Mouse (Mus musculus): ENCODE measurements around the gene Foxj1. TPM values are rescaled to one million over a fixed set of nuclear protein-coding genes. Genes with fewer than 3 reads are reported as not detected.

The Foxj1 gene
- total and polyA plus RNA-seq, 2 experiments from 2014 or later: 12.1 to 37.5 TPM

DNA sequence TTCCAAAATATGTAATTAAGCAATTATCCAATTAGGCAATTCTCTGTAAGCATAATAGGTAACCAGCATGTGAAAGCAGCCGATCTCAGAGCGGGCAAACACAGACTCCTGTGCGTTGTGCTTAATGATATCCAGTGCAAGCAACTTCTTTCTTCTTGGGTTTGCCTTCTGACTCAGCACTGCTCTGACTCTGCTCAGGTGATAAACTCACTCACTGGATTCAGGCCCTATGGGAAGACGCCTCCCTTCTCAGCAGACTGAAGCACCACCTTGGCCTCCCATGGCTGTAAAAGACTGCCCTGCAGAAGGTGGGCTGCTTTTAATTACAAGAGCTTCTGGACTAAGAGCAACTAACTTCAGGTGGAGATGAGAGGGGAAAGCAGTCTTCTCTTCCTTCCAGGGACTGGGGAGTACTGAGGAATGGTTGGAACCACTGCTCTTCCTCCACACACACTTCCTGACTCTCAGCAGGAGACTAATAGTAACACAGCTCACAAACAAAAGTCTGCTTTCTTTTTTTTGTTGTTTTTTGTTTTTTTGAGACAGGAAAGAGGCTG, 36.8 kb upstream of the Foxj1 start:
- no peak overlapping the region for H3K4me3 ChIP-seq (ENCODE audit: low read depth, low read length)
- H3K4me1 ChIP-seq (ENCODE audit: insufficient read depth, low read length): no peaks in the 10 kb centered on the region
- no peak for DNase-seq (ENCODE audit: low spot score)

DNA sequence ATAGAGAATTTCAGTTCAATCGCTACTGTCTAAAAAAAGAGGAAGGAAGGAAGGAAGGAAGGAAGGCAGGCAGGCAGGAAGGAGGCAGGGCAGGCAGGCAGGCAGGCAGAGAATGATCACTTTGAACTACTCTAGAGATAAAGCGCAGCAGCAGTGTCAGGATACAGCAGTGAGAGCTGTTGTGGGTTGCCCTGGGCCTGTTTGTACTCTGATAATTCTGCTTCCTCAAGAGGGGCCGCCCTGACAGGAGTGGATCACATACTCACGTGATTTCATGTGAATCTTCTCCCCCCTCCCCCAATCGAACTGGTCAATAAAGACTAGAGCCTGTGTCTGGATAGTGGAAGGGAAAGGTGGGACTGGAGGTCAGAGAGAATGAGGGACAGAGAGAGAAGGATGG, 34.4 kb upstream of the Foxj1 start:
- Histone ChIP-seq H3K4me3 (ENCODE audit: low read depth, low read length) (no peak overlapping the region), H3K9me3 (ENCODE audit: low read length) (no peaks in the 10 kb centered on the region), H3K27me3 (ENCODE audit: insufficient read depth, low read length) (no peaks in the 10 kb centered on the region), H3K36me3 (ENCODE audit: insufficient read depth, low read length) (0 out of 2 replicates have a peak, but pooled peaks cover 3% of the 10 kb centered on the region), H3K4me2 (ENCODE audit: low read depth, low read length, poor library complexity, severe bottlenecking) (no peak overlapping the region), H3K27ac (ENCODE audit: low read depth, low read length) (no peak overlapping the region), H3K4me1 (ENCODE audit: insufficient read depth, low read length) (no peaks in the 10 kb centered on the region), H3K9ac (replicated peaks; ENCODE audit: low read length, poor library complexity, severe bottlenecking) (no peak overlapping the region)
- DNase-seq (ENCODE audit: low spot score) (no peak), ATAC-seq (ENCODE audit: low FRiP score) (no peak)
- 71% methylated on average over 5 of the region's 5 CpGs for WGBS
- TF ChIP-seq CTCF (IDR thresholded peaks at IDR 0.05): no peak

More for the DNA sequence above, 36.8 kb upstream of the Foxj1 start:
- Histone ChIP-seq H3K27ac (ENCODE audit: low read depth, low read length) (no peak overlapping the region), H3K4me2 (ENCODE audit: low read depth, low read length, poor library complexity, severe bottlenecking) (no peak overlapping the region), H3K27me3 (ENCODE audit: insufficient read depth, low read length) (no peaks in the 10 kb centered on the region), H3K9me3 (ENCODE audit: low read length) (no peaks in the 10 kb centered on the region), H3K9ac (replicated peaks; ENCODE audit: low read length, poor library complexity, severe bottlenecking) (no peak overlapping the region), H3K36me3 (ENCODE audit: insufficient read depth, low read length) (0 out of 2 replicates have a peak, but pooled peaks cover 3% of the 10 kb centered on the region)
- no peak for TF ChIP-seq CTCF (IDR thresholded peaks at IDR 0.05)
- 87% methylated on average over 4 of the region's 4 CpGs for WGBS
- ATAC-seq (ENCODE audit: low FRiP score): no peak

DNA sequence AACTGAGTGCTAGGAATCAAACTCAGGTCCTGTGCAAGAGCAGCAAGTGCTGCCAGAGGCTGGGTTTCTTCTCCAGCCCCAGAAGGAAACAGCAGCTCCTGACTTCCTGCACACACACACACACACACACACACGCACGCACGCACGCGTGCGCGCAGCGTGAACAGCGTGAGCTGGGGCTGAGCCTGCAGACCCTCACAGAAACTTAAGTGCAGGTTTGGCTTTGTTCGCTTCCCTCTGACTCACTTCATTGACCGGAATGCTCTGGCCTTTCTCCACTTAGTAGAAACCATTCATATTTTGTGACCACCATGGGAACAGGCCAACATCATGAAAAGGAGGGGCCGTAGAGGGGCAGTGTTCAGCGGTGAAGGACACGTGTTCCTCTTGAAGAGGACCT, 33.9 kb upstream of the Foxj1 start:
- no peak for TF ChIP-seq CTCF (IDR thresholded peaks at IDR 0.05)
- no peak for ATAC-seq (ENCODE audit: low FRiP score)
- DNase-seq (ENCODE audit: low spot score): no peak
- Histone ChIP-seq H3K4me3 (ENCODE audit: low read depth, low read length) (no peak overlapping the region), H3K4me1 (ENCODE audit: insufficient read depth, low read length) (no peaks in the 10 kb centered on the region), H3K36me3 (ENCODE audit: insufficient read depth, low read length) (0 out of 2 replicates have a peak, but pooled peaks cover 3% of the 10 kb centered on the region), H3K9ac (replicated peaks; ENCODE audit: low read length, poor library complexity, severe bottlenecking) (no peak overlapping the region), H3K27ac (ENCODE audit: low read depth, low read length) (no peak overlapping the region), H3K4me2 (ENCODE audit: low read depth, low read length, poor library complexity, severe bottlenecking) (no peak overlapping the region), H3K9me3 (ENCODE audit: low read length) (no peaks in the 10 kb centered on the region), H3K27me3 (ENCODE audit: insufficient read depth, low read length) (no peaks in the 10 kb centered on the region)
- 90% methylated on average over 14 of the region's 14 CpGs for WGBS

DNA sequence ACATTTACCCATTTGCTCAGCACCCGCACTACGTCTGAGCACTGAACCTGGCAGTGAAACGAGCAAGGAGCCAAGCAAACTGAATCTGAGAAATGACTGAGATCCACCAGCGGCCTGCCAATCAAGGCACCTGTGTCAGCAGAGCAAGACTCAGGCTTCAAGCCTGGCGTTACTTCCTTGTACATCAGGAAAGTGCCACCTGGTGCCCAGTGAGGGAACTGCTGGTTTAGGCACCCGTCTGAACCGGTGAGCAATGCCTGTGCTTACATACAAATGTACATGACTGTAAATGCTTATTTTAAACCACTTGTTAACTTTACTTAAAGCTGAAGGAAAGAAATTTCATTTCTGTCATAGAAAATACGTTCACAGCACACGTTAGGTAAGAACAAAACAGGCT, 32.9 kb upstream of the Foxj1 start:
- H3K4me1 ChIP-seq (ENCODE audit: insufficient read depth, low read length): no peaks in the 10 kb centered on the region
- DNase-seq (ENCODE audit: low spot score) (peak; percentile 90), ATAC-seq (ENCODE audit: low FRiP score) (peak; percentile 66; the same call in 1 of the 2 replicates)
- WGBS: 22% methylated on average over 9 of the region's 9 CpGs
- H3K27ac ChIP-seq (ENCODE audit: low read depth, low read length): no peak overlapping the region
- H3K9ac ChIP-seq (replicated peaks; ENCODE audit: low read length, poor library complexity, severe bottlenecking): no peak overlapping the region
- no peaks in the 10 kb centered on the region for H3K36me3 ChIP-seq (ENCODE audit: insufficient read depth, low read length)
- H3K4me2 ChIP-seq (ENCODE audit: low read depth, low read length, poor library complexity, severe bottlenecking): no peak overlapping the region
- H3K4me3 ChIP-seq (ENCODE audit: low read depth, low read length): no peak overlapping the region
- no peaks in the 10 kb centered on the region for H3K9me3 ChIP-seq (ENCODE audit: low read length)
- TF ChIP-seq CTCF (IDR thresholded peaks at IDR 0.05): peak; percentile 93
- no peaks in the 10 kb centered on the region for H3K27me3 ChIP-seq (ENCODE audit: insufficient read depth, low read length)

DNA sequence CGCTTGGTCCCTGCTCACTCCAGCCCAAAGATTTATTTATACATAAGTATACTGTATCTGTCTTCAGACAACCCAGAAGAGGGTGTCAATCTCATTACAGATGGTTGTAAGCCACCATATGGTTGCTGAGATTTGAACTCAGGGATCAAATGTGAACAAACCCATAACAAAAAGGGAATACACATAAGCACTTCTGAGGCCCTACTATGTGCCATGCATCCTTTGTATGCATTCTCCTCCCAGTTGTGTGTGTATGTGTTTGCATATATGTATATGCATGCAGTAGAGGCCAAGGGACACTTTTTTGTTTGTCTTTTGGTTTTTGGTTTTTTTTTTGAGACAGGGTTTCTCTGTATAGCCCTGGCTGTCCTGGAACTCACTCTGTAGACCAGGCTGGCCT, 31.4 kb upstream of the Foxj1 start:
- Histone ChIP-seq H3K4me1 (ENCODE audit: insufficient read depth, low read length) (no peaks in the 10 kb centered on the region), H3K36me3 (ENCODE audit: insufficient read depth, low read length) (no peaks in the 10 kb centered on the region), H3K4me2 (ENCODE audit: low read depth, low read length, poor library complexity, severe bottlenecking) (no peak overlapping the region), H3K4me3 (ENCODE audit: low read depth, low read length) (no peak overlapping the region), H3K27ac (ENCODE audit: low read depth, low read length) (no peak overlapping the region), H3K27me3 (ENCODE audit: insufficient read depth, low read length) (no peaks in the 10 kb centered on the region), H3K9ac (replicated peaks; ENCODE audit: low read length, poor library complexity, severe bottlenecking) (no peak overlapping the region), H3K9me3 (ENCODE audit: low read length) (no peaks in the 10 kb centered on the region)
- no peak for DNase-seq (ENCODE audit: low spot score)
- 76% methylated on average over 1 of the region's 1 CpGs for WGBS
- ATAC-seq (ENCODE audit: low FRiP score): no peak
- TF ChIP-seq CTCF (IDR thresholded peaks at IDR 0.05): no peak

DNA sequence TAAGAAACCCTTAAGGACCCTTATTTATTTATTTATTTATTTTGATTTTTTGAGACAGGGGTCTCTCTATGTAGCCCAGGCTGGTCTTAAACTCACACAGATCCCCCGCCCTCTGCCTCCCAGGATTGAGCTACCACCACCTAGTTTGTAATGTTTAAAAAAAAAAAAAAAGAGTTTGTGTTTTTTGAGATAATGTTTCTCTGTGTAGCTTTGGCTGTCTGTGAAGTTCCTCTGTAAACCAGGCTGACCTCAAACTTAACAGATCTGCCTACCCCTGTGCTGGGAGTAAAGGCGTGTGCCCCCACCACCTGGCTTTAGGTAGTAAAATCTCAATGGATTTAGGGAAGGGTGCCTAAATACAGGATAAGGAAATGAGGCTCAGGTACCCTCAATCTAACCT, 30.9 kb upstream of the Foxj1 start:
- H3K27ac ChIP-seq (ENCODE audit: low read depth, low read length): no peak overlapping the region
- H3K4me1 ChIP-seq (ENCODE audit: insufficient read depth, low read length): no peaks in the 10 kb centered on the region
- no peak overlapping the region for H3K4me3 ChIP-seq (ENCODE audit: low read depth, low read length)
- 84% methylated on average over 2 of the region's 2 CpGs for WGBS
- no peak for TF ChIP-seq CTCF (IDR thresholded peaks at IDR 0.05)
- no peaks in the 10 kb centered on the region for H3K27me3 ChIP-seq (ENCODE audit: insufficient read depth, low read length)
- no peak for ATAC-seq (ENCODE audit: low FRiP score)
- no peaks in the 10 kb centered on the region; the same call in 1 of the 2 replicates for H3K36me3 ChIP-seq (ENCODE audit: insufficient read depth, low read length)
- no peak for DNase-seq (ENCODE audit: low spot score)
- no peak overlapping the region for H3K4me2 ChIP-seq (ENCODE audit: low read depth, low read length, poor library complexity, severe bottlenecking)
- H3K9me3 ChIP-seq (ENCODE audit: low read length): no peaks in the 10 kb centered on the region
- no peak overlapping the region for H3K9ac ChIP-seq (replicated peaks; ENCODE audit: low read length, poor library complexity, severe bottlenecking)

Measured in midbrain, postnatal 0 days (tissue).